Mouse (Mus musculus): ENCODE measurements around the gene C1qtnf4.

- TF ChIP-seq POLR2A (IDR thresholded peaks at IDR 0.05; ENCODE audit: insufficient read depth, low read depth, low read length), result no peak
- no peak for TF ChIP-seq CTCF (IDR thresholded peaks at IDR 0.05; ENCODE audit: insufficient read depth, low read depth, low read length)
Measured at GRCm38 (mm10) chr2:90848331-90848730, 37.3 kb upstream of the C1qtnf4 start.
